Mouse (Mus musculus) midbrain, postnatal 0 days (tissue): ENCODE measurements at regions not wholly inside any gene's neighbourhood (a gene's known extent, or its start where the extent isn't known, plus 50 kb on each side); places are given as distances from the start of the nearest gene placed in this dataset.

ENCODE experiments used
- ATAC-seq: fragments of 200-750 bp; cut with Nextera tagmentation; 2 replicates; pipeline ENCODE4 v1.8.0; 2017; ENCODE audit warnings: moderate number of reproducible peaks, mild to moderate bottlenecking, moderate TSS enrichment, moderate library complexity; ENCODE audit not compliant: low FRiP score
- DNase-seq: peaks from one replicate; pipeline ENCODE4 v3.0.0-alpha.2; 2015; ENCODE audit warnings: low spot score
- H3K27ac ChIP-seq: fragments of 300-500 bp; sonication (generic); 2 replicates; pipeline ENCODE4 v1.5.1; 2014; ENCODE audit warnings: low read depth, mild to moderate bottlenecking, low read length, mixed read lengths
- H3K27me3 ChIP-seq: fragments of 300-500 bp; sonication (generic); 2 replicates; pipeline ENCODE4 v1.6.1; 2014; ENCODE audit warnings: low read length, control low read depth, mixed read lengths; ENCODE audit not compliant: insufficient read depth
- H3K36me3 ChIP-seq: fragments of 300-500 bp; sonication (generic); 2 replicates; pipeline ENCODE4 v1.6.1; 2014; ENCODE audit warnings: low read length, control low read depth, mixed read lengths; ENCODE audit not compliant: insufficient read depth
- H3K4me1 ChIP-seq: fragments of 300-500 bp; sonication (generic); 2 replicates; pipeline ENCODE4 v1.6.1; 2014; ENCODE audit warnings: mild to moderate bottlenecking, control low read depth, antibody characterized with exemption, low read length, mixed read lengths; ENCODE audit not compliant: insufficient read depth
- H3K4me2 ChIP-seq: fragments of 300-500 bp; sonication (generic); 2 replicates; pipeline ENCODE4 v1.6.1; 2014; ENCODE audit warnings: low read depth, mild to moderate bottlenecking, low read length, mixed read lengths; ENCODE audit not compliant: poor library complexity, severe bottlenecking
- H3K4me3 ChIP-seq: fragments of 300-500 bp; sonication (generic); 2 replicates; pipeline ENCODE4 v1.5.1; 2014; ENCODE audit warnings: low read depth, mild to moderate bottlenecking, low read length, moderate library complexity
- H3K9ac ChIP-seq: fragments of 300-500 bp; sonication (generic); replicated peaks from 2 replicates; pipeline ENCODE4 v1.6.1; 2014; ENCODE audit warnings: mild to moderate bottlenecking, low read length, moderate library complexity, mixed read lengths; ENCODE audit not compliant: poor library complexity, severe bottlenecking
- H3K9me3 ChIP-seq: fragments of 300-500 bp; sonication (generic); 2 replicates; pipeline ENCODE4 v1.6.1; 2016; ENCODE audit warnings: low read length, control low read depth
- CTCF ChIP-seq: IDR thresholded peaks from 2 replicates; pipeline ENCODE4 v1.5.1; 2016; ENCODE audit warnings: antibody characterized with exemption, mild to moderate bottlenecking
- WGBS: fragments of 180-500 bp; shearing (Covaris S2); extraction: QIAGEN DNeasy Blood & Tissue Kit; methylation state at CpG from one replicate; pipeline ENCODE4 v1.1.7; 2014; 5-methylcytosine and 5-hydroxymethylcytosine counted together
- microRNA-seq: library from miRNA; unstranded; fragments of <30 nt; microRNA quantifications from one replicate; pipeline ENCODE4, GENCODE M21; 2016; ENCODE audit warnings: borderline number of aligned reads

- Histone ChIP-seq H3K9me3 (no peaks in the 10 kb centered on the region), H3K4me2 (no peak overlapping the region), H3K27ac (no peak overlapping the region), H3K4me3 (no peak overlapping the region), H3K27me3 (no peaks in the 10 kb centered on the region), H3K36me3 (no peaks in the 10 kb centered on the region), H3K4me1 (no peaks in the 10 kb centered on the region), H3K9ac (no peak overlapping the region)
- no peak for ATAC-seq
- 84% methylated on average over 4 of the region's 4 CpGs for WGBS
- TF ChIP-seq CTCF = no peak
- DNase-seq = no peak
These were observed 979.0 kb downstream of the Pdha2 start for GRCm38 (mm10) chr3:140233144-140233543.

- no peak for ATAC-seq
- no peak overlapping the region for H3K4me2 ChIP-seq
- H3K27me3 ChIP-seq = no peaks in the 10 kb centered on the region
- no peaks in the 10 kb centered on the region for H3K4me1 ChIP-seq
- no peak for TF ChIP-seq CTCF
- no peak overlapping the region for H3K9ac ChIP-seq
- no peak overlapping the region for H3K27ac ChIP-seq
- no peaks in the 10 kb centered on the region for H3K36me3 ChIP-seq
- H3K9me3 ChIP-seq = no peaks in the 10 kb centered on the region
- 68% methylated on average over 2 of the region's 2 CpGs for WGBS
- no peak for DNase-seq
- no peak overlapping the region for H3K4me3 ChIP-seq
These were observed 978.3 kb downstream of the Pdha2 start for GRCm38 (mm10) chr3:140233809-140234208.

DNA sequence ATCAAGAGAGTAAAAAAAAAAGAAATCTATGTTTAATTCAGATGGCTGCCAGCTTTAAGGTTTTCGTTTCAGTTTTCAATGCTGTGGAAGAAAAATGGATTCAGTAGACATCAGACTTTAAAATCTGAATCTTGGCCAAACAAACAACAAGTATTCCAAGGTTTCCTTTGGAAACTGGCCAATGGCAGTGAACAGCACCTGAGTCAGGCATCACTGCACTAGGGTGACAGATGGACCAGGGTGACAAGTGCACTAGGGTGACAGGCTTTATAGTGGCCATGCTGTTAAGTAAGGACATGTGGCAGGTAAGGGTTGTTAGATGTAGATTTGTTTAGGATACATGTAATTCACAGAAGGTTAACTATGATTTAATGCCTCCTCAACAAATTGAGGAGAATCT, 972.9 kb downstream of the Pdha2 start:
- Histone ChIP-seq H3K4me1 (no peaks in the 10 kb centered on the region), H3K9me3 (no peaks in the 10 kb centered on the region), H3K27ac (no peak overlapping the region), H3K4me3 (no peak overlapping the region), H3K9ac (no peak overlapping the region), H3K36me3 (no peaks in the 10 kb centered on the region), H3K4me2 (no peak overlapping the region), H3K27me3 (no peaks in the 10 kb centered on the region)
- DNase-seq (peak; percentile 57), ATAC-seq (no peak)
- TF ChIP-seq CTCF = no peak
- WGBS = 71% methylated on average over 1 of the region's 1 CpGs

Small RNAs in the stretch of these regions (microRNA-seq; reads per million reads assigned to microRNA genes)
- 144 reads per million, percentile 50 among the genes with 10 or more reads in this experiment for gene Mir7j
